Mouse (Mus musculus) urinary bladder, postnatal 10 days (tissue): Measurements from ENCODE around the gene Gm14401.
"Not testable (repeated sequence)": the region's sequence is repeated elsewhere in the genome, so short reads cannot be mapped to it uniquely, and the experiment has no call there.

Experiments
- DNase-seq: peaks from one replicate; pipeline ENCODE4 v3.0.0; 2022; ENCODE audit warnings: low spot score

Gene Gm14401

GRCm38 (mm10) chr2:177073432-177074423, at the start of gene Gm14401:
Gm14401 (plus strand) TSS chr2:177074320.
- not testable (repeated sequence) for DNase-seq

DNA sequence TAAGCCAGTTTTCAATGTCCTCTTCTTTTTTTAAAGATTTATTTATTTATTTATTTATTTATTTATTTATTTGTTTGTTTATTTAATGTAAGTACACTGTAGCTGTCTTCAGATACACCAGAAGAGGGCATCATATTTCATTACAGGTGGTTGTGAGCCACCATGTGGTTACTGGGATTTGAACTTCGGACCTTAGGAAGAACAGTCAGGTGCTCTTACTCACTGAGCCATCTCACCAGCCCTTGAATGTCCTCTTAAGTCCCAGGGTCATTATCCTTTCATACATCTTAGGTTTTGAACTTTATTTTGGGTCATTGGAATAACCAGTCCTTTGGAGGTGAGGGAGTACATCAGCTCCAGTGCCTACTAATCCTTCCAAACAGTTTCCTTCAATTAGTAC, 1.3 kb upstream of the Gm14401 start:
- not testable (repeated sequence) for DNase-seq

DNA sequence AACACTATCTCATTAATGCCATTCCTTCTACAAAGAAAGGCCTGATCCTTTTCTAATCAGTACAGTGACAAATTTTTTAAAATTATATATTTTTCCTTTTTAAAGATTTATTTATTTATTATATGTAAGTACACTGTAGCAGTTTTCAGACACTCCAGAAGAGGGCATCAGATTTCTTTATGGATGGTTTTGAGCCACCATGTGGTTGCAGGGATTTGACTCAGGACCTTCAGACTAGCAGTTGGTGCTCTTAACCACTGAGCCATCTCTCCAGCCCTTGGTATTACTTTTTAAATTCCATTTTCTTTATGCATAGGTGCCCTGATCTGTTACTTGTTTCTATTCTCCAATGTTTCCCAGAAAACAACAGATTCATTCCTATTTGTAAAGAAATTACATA, 895 bp downstream of the Gm14401 start:
- not testable (repeated sequence) for DNase-seq

DNA sequence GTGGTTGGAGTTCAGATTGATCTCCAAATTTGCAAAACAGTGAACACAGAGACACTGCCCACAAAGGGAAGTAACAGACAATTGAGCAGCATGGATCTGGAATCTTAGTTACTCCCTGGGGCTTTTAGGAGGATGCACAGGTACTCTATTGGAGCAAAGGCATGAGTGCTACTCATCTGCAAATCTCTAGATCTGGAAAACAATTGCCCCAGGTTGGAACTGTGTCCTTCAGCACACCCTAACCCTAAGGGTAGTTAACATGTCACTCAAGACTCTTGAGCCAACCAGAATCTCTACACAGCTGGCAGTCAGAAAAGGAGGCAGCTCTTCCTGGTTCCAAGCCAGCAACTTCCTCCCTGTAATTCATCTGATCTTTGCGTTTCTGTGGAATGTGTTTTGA, 5.7 kb downstream of the Gm14401 start:
- not testable (repeated sequence) for DNase-seq

- not testable (repeated sequence) for DNase-seq
Observed at GRCm38 (mm10) chr2:177109086-177109485, 35.0 kb downstream of the Gm14401 start.

DNA sequence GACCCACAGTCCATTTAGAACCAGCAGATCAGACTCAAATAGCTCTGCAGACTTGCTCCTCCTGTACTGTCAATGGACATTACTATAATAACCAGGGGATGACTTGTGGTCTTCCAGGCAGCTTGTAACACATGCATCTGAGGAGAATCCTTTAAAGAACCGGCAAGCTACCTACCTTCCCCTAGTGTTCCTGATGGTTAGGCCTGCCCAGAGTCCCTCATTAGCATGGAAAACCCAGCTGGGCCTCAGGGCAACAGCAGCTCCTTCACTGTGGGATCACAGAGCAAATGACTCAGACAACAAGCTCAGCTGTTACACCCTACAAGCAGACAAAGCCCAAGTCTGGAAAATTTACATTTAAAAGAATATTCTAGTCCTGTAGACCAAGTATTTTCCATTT, 55.0 kb downstream of the Gm14401 start:
- not testable (repeated sequence) for DNase-seq
